Mouse (Mus musculus): ENCODE data around the gene P2rx7. TPM values are rescaled to one million over a fixed set of nuclear protein-coding genes. Genes with fewer than 3 reads are reported as not detected.

The P2rx7 gene
- polyA plus RNA-seq, 2 experiments, result 1.7 to 3.6 TPM

- no peaks in the 10 kb centered on the region for H3K9me3 ChIP-seq (ENCODE audit: control insufficient read depth, low read length)
- ATAC-seq (ENCODE audit: low FRiP score, low read depth) (no peak), DNase-seq (ENCODE audit: low spot score) (no peak)
- H3K9ac ChIP-seq (ENCODE audit: low read depth, low read length, severe bottlenecking), result no peak overlapping the region
- no peaks in the 10 kb centered on the region for H3K36me3 ChIP-seq (ENCODE audit: control insufficient read depth, insufficient read depth, low read length)
- no peak for TF ChIP-seq POLR2A (IDR thresholded peaks at IDR 0.05; ENCODE audit: borderline replicate concordance, extremely low read depth, insufficient read depth, insufficient read length)
- H3K4me1 ChIP-seq (ENCODE audit: control insufficient read depth, insufficient read depth, low read length), result peaks cover 21% of the 10 kb centered on the region
- no peak overlapping the region for H3K4me2 ChIP-seq (replicated peaks; ENCODE audit: low read depth, low read length, severe bottlenecking)
- 72% methylated on average over 8 of the region's 8 CpGs for WGBS
- no peaks in the 10 kb centered on the region for H3K27me3 ChIP-seq (ENCODE audit: control insufficient read depth, insufficient read depth, low read length)
- no peak overlapping the region for H3K27ac ChIP-seq (replicated peaks; ENCODE audit: low read depth, low read length)
- no peak overlapping the region for H3K4me3 ChIP-seq (replicated peaks; ENCODE audit: low read length)
Observed at GRCm38 (mm10) chr5:122650100-122650499, 6.4 kb downstream of the P2rx7 start.

DNA sequence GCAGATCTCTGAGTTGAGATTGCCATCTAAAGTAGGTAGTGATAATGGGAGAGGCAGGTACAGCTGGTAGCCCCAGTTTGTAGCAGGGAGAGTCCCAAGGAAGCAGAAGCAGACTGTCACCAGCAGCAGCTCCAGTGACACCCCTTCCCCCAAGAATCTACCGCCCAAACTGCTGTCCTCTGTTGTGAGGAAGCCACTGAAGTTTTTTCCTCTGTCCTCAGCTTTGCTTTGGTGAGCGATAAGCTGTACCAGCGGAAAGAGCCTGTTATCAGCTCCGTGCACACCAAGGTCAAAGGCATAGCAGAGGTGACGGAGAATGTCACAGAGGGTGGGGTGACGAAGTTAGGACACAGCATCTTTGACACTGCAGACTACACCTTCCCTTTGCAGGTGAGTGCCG lies 8.8 kb downstream of the P2rx7 start:
- no peak for ATAC-seq (ENCODE audit: low FRiP score, low read depth)
- H3K4me1 ChIP-seq (ENCODE audit: control insufficient read depth, insufficient read depth, low read length), result peaks cover 21% of the 10 kb centered on the region
- WGBS, result 82% methylated on average over 7 of the region's 7 CpGs
- H3K4me3 ChIP-seq (replicated peaks; ENCODE audit: low read length), result no peak overlapping the region
- DNase-seq (ENCODE audit: low spot score), result no peak
- no peaks in the 10 kb centered on the region for H3K36me3 ChIP-seq (ENCODE audit: control insufficient read depth, insufficient read depth, low read length)
- no peak overlapping the region for H3K4me2 ChIP-seq (replicated peaks; ENCODE audit: low read depth, low read length, severe bottlenecking)
- H3K9me3 ChIP-seq (ENCODE audit: control insufficient read depth, low read length), result no peaks in the 10 kb centered on the region
- no peak for TF ChIP-seq POLR2A (IDR thresholded peaks at IDR 0.05; ENCODE audit: borderline replicate concordance, extremely low read depth, insufficient read depth, insufficient read length)
- H3K9ac ChIP-seq (ENCODE audit: low read depth, low read length, severe bottlenecking), result no peak overlapping the region
- no peak overlapping the region for H3K27ac ChIP-seq (replicated peaks; ENCODE audit: low read depth, low read length)
- H3K27me3 ChIP-seq (ENCODE audit: control insufficient read depth, insufficient read depth, low read length), result no peaks in the 10 kb centered on the region

DNA sequence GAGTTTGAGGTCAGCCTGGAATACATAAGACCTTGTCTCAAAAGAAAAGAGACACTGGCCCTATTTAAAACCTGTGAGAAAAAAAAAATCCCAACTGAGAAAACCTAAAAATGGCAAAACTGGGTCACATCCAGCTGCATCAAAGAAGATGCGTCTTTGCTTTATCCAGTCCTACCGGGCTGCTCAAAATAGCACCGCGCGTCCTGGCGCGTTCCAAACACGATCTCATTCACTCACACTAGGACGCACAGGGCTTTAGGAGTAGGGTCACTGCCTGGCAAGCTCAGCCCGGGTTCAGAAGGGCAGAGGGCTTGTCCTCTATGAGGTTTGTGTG lies 9.4 kb downstream of the P2rx7 start:
- Histone ChIP-seq H3K4me2 (replicated peaks; ENCODE audit: low read depth, low read length, severe bottlenecking) (peak overlapping the region; percentile 6; the same call in 1 of the 2 replicates), H3K9ac (ENCODE audit: low read depth, low read length, severe bottlenecking) (no peak overlapping the region; the same call in 1 of the 2 replicates)

DNA sequence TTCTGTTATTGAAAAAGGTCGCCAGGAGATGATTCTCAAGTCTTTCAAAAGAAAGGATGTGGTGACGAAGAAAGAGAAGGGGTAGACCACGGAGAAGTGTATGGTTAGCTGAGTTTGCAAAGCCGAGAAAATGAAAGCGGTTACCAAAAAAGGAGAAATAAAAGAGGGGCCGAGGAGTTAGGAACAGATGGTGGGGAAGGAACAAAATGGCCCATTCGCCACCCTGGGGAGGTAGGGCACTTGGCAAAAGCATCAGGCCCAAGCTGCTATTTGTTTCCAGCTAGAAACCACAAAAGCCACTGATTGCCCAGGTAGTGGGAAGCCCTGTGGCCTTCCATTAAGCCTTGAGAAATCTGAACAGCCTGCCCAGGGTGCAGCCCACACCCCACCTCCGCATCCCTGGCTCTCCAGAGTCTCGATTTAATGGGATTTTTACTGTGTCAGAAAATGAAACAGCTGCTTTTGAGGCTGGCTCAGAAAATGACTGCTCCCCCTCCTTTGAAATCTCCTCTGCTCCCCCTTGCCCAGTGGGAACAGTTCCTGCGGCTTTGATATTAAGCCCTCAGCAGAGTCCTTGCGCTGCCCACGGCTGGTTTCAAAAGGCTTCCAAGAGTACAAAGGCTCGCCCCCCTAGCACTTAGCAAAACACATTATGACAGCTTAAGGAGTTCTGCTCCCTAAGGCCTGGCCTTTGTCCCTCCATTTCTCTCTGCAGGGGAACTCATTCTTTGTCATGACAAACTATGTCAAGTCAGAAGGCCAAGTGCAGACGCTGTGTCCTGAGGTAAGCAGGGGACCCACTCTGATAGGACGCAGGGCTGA lies 9.9 kb downstream of the P2rx7 start:
- no peaks in the 10 kb centered on the region for H3K27me3 ChIP-seq (ENCODE audit: control insufficient read depth, insufficient read depth, low read length)
- ATAC-seq (ENCODE audit: low FRiP score, low read depth) (peak; percentile 71), DNase-seq (ENCODE audit: low spot score) (peak; percentile 46)
- H3K4me2 ChIP-seq (replicated peaks; ENCODE audit: low read depth, low read length, severe bottlenecking), result peak overlapping the region; percentile 6; the same call in 1 of the 2 replicates
- H3K36me3 ChIP-seq (ENCODE audit: control insufficient read depth, insufficient read depth, low read length), result no peaks in the 10 kb centered on the region
- 25% methylated on average over 15 of the region's 15 CpGs for WGBS
- no peak overlapping the region for H3K4me3 ChIP-seq (replicated peaks; ENCODE audit: low read length)
- TF ChIP-seq POLR2A (IDR thresholded peaks at IDR 0.05; ENCODE audit: borderline replicate concordance, extremely low read depth, insufficient read depth, insufficient read length), result no peak
- no peaks in the 10 kb centered on the region for H3K9me3 ChIP-seq (ENCODE audit: control insufficient read depth, low read length)
- H3K27ac ChIP-seq (replicated peaks; ENCODE audit: low read depth, low read length), result peak overlapping the region; percentile 72
- peaks cover 21% of the 10 kb centered on the region for H3K4me1 ChIP-seq (ENCODE audit: control insufficient read depth, insufficient read depth, low read length)
- H3K9ac ChIP-seq (ENCODE audit: low read depth, low read length, severe bottlenecking), result no peak overlapping the region; the same call in 1 of the 2 replicates

More for the DNA sequence above, 9.4 kb downstream of the P2rx7 start:
- Histone ChIP-seq H3K4me3 (replicated peaks; ENCODE audit: low read length) (no peak overlapping the region), H3K4me1 (ENCODE audit: control insufficient read depth, insufficient read depth, low read length) (peaks cover 21% of the 10 kb centered on the region), H3K27ac (replicated peaks; ENCODE audit: low read depth, low read length) (peak overlapping the region; percentile 72), H3K36me3 (ENCODE audit: control insufficient read depth, insufficient read depth, low read length) (no peaks in the 10 kb centered on the region), H3K9me3 (ENCODE audit: control insufficient read depth, low read length) (no peaks in the 10 kb centered on the region), H3K27me3 (ENCODE audit: control insufficient read depth, insufficient read depth, low read length) (no peaks in the 10 kb centered on the region)
- DNase-seq (ENCODE audit: low spot score) (no peak), ATAC-seq (ENCODE audit: low FRiP score, low read depth) (no peak)
- 74% methylated on average over 10 of the region's 10 CpGs for WGBS
- no peak for TF ChIP-seq POLR2A (IDR thresholded peaks at IDR 0.05; ENCODE audit: borderline replicate concordance, extremely low read depth, insufficient read depth, insufficient read length)

- H3K9ac ChIP-seq (ENCODE audit: low read depth, low read length, severe bottlenecking), result no peak overlapping the region
- H3K4me2 ChIP-seq (replicated peaks; ENCODE audit: low read depth, low read length, severe bottlenecking), result no peak overlapping the region
- no peaks in the 10 kb centered on the region for H3K9me3 ChIP-seq (ENCODE audit: control insufficient read depth, low read length)
- ATAC-seq (ENCODE audit: low FRiP score, low read depth), result no peak
- no peak for DNase-seq (ENCODE audit: low spot score)
- H3K4me1 ChIP-seq (ENCODE audit: control insufficient read depth, insufficient read depth, low read length), result peaks cover 21% of the 10 kb centered on the region
- no peaks in the 10 kb centered on the region for H3K36me3 ChIP-seq (ENCODE audit: control insufficient read depth, insufficient read depth, low read length)
- peak overlapping the region; percentile 72 for H3K27ac ChIP-seq (replicated peaks; ENCODE audit: low read depth, low read length)
- no peak overlapping the region for H3K4me3 ChIP-seq (replicated peaks; ENCODE audit: low read length)
- no peak for TF ChIP-seq POLR2A (IDR thresholded peaks at IDR 0.05; ENCODE audit: borderline replicate concordance, extremely low read depth, insufficient read depth, insufficient read length)
- WGBS, result 49% methylated on average over 5 of the region's 5 CpGs
- no peaks in the 10 kb centered on the region for H3K27me3 ChIP-seq (ENCODE audit: control insufficient read depth, insufficient read depth, low read length)
Observed at GRCm38 (mm10) chr5:122654268-122654573, 10.5 kb downstream of the P2rx7 start.

Data from limb, embryonic 14.5 days (tissue).